Mouse (Mus musculus) midbrain, postnatal 0 days (tissue): ENCODE measurements around the gene Gm11020. TPM values are rescaled to one million over a fixed set of nuclear protein-coding genes. Genes with fewer than 3 reads are reported as not detected.

Experiments
- ATAC-seq: fragments of 200-750 bp; cut with Nextera tagmentation; 2 replicates; pipeline ENCODE4 v1.8.0; 2017; ENCODE audit warnings: moderate number of reproducible peaks, mild to moderate bottlenecking, moderate TSS enrichment, moderate library complexity; ENCODE audit not compliant: low FRiP score
- DNase-seq: peaks from one replicate; pipeline ENCODE4 v3.0.0-alpha.2; 2015; ENCODE audit warnings: low spot score
- H3K27ac ChIP-seq: fragments of 300-500 bp; sonication (generic); 2 replicates; pipeline ENCODE4 v1.5.1; 2014; ENCODE audit warnings: low read depth, mild to moderate bottlenecking, low read length, mixed read lengths
- H3K27me3 ChIP-seq: fragments of 300-500 bp; sonication (generic); 2 replicates; pipeline ENCODE4 v1.6.1; 2014; ENCODE audit warnings: low read length, control low read depth, mixed read lengths; ENCODE audit not compliant: insufficient read depth
- H3K36me3 ChIP-seq: fragments of 300-500 bp; sonication (generic); 2 replicates; pipeline ENCODE4 v1.6.1; 2014; ENCODE audit warnings: low read length, control low read depth, mixed read lengths; ENCODE audit not compliant: insufficient read depth
- H3K4me1 ChIP-seq: fragments of 300-500 bp; sonication (generic); 2 replicates; pipeline ENCODE4 v1.6.1; 2014; ENCODE audit warnings: mild to moderate bottlenecking, control low read depth, antibody characterized with exemption, low read length, mixed read lengths; ENCODE audit not compliant: insufficient read depth
- H3K4me2 ChIP-seq: fragments of 300-500 bp; sonication (generic); 2 replicates; pipeline ENCODE4 v1.6.1; 2014; ENCODE audit warnings: low read depth, mild to moderate bottlenecking, low read length, mixed read lengths; ENCODE audit not compliant: poor library complexity, severe bottlenecking
- H3K4me3 ChIP-seq: fragments of 300-500 bp; sonication (generic); 2 replicates; pipeline ENCODE4 v1.5.1; 2014; ENCODE audit warnings: low read depth, mild to moderate bottlenecking, low read length, moderate library complexity
- H3K9ac ChIP-seq: fragments of 300-500 bp; sonication (generic); replicated peaks from 2 replicates; pipeline ENCODE4 v1.6.1; 2014; ENCODE audit warnings: mild to moderate bottlenecking, low read length, moderate library complexity, mixed read lengths; ENCODE audit not compliant: poor library complexity, severe bottlenecking
- H3K9me3 ChIP-seq: fragments of 300-500 bp; sonication (generic); 2 replicates; pipeline ENCODE4 v1.6.1; 2016; ENCODE audit warnings: low read length, control low read depth
- CTCF ChIP-seq: IDR thresholded peaks from 2 replicates; pipeline ENCODE4 v1.5.1; 2016; ENCODE audit warnings: antibody characterized with exemption, mild to moderate bottlenecking
- WGBS: fragments of 180-500 bp; shearing (Covaris S2); extraction: QIAGEN DNeasy Blood & Tissue Kit; methylation state at CpG from one replicate; pipeline ENCODE4 v1.1.7; 2014; 5-methylcytosine and 5-hydroxymethylcytosine counted together
- polyA plus RNA-seq: library from polyadenylated mRNA; unstranded; fragments of >200 nt; fragmentation: Nextera tagmentation; extraction: Ambion mirVana; gene quantifications from 2 replicates; pipeline ENCODE4 v1.2.1, GENCODE M21; 2015
- total RNA-seq: library from RNA; depleted of rRNA; stranded (reverse); fragments of >200 nt; gene quantifications from 2 replicates; pipeline ENCODE4 v1.2.3, GENCODE M21; 2014; rRNA removed

Gm11020 gene
- total and polyA plus RNA-seq, 2 experiments from 2014 or later: not detected

GRCm38 (mm10) chr8:104367398-104367797, 46.0 kb downstream of the Gm11020 start:
- DNase-seq (peak; percentile 47), ATAC-seq (no peak)
- Histone ChIP-seq H3K36me3 (no peaks in the 10 kb centered on the region), H3K4me3 (no peak overlapping the region), H3K4me2 (no peak overlapping the region), H3K4me1 (no peaks in the 10 kb centered on the region), H3K9ac (no peak overlapping the region), H3K27me3 (no peaks in the 10 kb centered on the region), H3K27ac (no peak overlapping the region), H3K9me3 (no peaks in the 10 kb centered on the region)
- WGBS: 37% methylated on average over 5 of the region's 5 CpGs
- no peak for TF ChIP-seq CTCF

- Histone ChIP-seq H3K27me3 (no peaks in the 10 kb centered on the region), H3K9ac (no peak overlapping the region), H3K4me1 (0 out of 2 replicates have a peak, but pooled peaks cover 2% of the 10 kb centered on the region), H3K4me2 (no peak overlapping the region), H3K36me3 (no peaks in the 10 kb centered on the region), H3K9me3 (no peaks in the 10 kb centered on the region), H3K27ac (no peak overlapping the region; the same call in 1 of the 2 replicates), H3K4me3 (no peak overlapping the region)
- WGBS: 79% methylated on average over 12 of the region's 12 CpGs
- no peak for TF ChIP-seq CTCF
- no peak for ATAC-seq
- no peak for DNase-seq
Observed at GRCm38 (mm10) chr8:104369591-104369990, 48.2 kb downstream of the Gm11020 start.

- WGBS: 57% methylated on average over 6 of the region's 6 CpGs
Observed at GRCm38 (mm10) chr8:104370071-104370470, 48.7 kb downstream of the Gm11020 start.

DNA sequence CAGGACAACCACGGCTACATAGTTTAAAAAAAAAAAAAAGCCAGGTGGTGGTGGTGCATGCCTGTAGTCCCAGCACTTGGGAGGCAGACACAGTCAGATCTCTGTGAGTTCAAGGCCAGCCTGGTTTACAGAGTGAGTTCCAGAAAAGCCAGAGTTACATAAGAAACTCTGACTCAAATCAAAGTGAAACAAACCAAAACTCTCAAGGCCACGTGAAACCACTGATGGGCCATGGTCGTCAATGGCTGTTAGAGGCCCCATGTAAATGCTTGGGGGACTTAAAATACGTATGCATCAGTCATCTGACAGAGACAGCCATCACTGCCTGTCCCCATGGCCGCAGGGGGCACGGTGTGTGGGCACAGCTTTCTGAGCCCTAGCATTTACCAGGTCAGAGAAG, 49.8 kb downstream of the Gm11020 start:
- 89% methylated on average over 6 of the region's 6 CpGs for WGBS
- ATAC-seq: no peak

More at GRCm38 (mm10) chr8:104370071-104370470, 48.7 kb downstream of the Gm11020 start:
- Histone ChIP-seq H3K9ac (no peak overlapping the region), H3K4me2 (no peak overlapping the region), H3K36me3 (no peaks in the 10 kb centered on the region), H3K27ac (no peak overlapping the region), H3K27me3 (no peaks in the 10 kb centered on the region), H3K4me1 (peaks cover 6% of the 10 kb centered on the region; the same call in 1 of the 2 replicates), H3K9me3 (no peaks in the 10 kb centered on the region), H3K4me3 (no peak overlapping the region)
- no peak for TF ChIP-seq CTCF
- DNase-seq: peak; percentile 52
- no peak for ATAC-seq

More for the DNA sequence above, 49.8 kb downstream of the Gm11020 start:
- Histone ChIP-seq H3K27ac (no peak overlapping the region), H3K4me2 (no peak overlapping the region), H3K4me3 (no peak overlapping the region), H3K27me3 (no peaks in the 10 kb centered on the region), H3K36me3 (no peaks in the 10 kb centered on the region), H3K4me1 (peaks cover 7% of the 10 kb centered on the region; the same call in 1 of the 2 replicates), H3K9ac (no peak overlapping the region), H3K9me3 (no peaks in the 10 kb centered on the region)
- TF ChIP-seq CTCF: no peak
- no peak for DNase-seq

Other genes starting within 250 kb of the Gm11020 start
- 18.6 and 22.0 TPM in 2 replicates for gene Cdh5, start 219.9 kb upstream of the Gm11020 start, total RNA-seq
- gene Cdh5, start 219.9 kb upstream of the Gm11020 start, polyA plus RNA-seq: 8.6 and 9.7 TPM in 2 replicates
- 30.6 and 34.9 TPM in 2 replicates for gene Bean1, start 151.1 kb upstream of the Gm11020 start, total RNA-seq
- gene Bean1, start 151.1 kb upstream of the Gm11020 start, polyA plus RNA-seq: 10.9 and 11.4 TPM in 2 replicates
- gene Tk2, start 73.0 kb upstream of the Gm11020 start, total RNA-seq: 36.6 and 45.8 TPM in 2 replicates
- 42.1 and 48.1 TPM in 2 replicates for gene Tk2, start 73.0 kb upstream of the Gm11020 start, polyA plus RNA-seq
- gene Cklf, start 70.7 kb upstream of the Gm11020 start, total RNA-seq: 21.5 and 21.7 TPM in 2 replicates
- gene Cklf, start 70.7 kb upstream of the Gm11020 start, polyA plus RNA-seq: 29.6 and 31.3 TPM in 2 replicates
- gene Cmtm2a, start 28.4 kb upstream of the Gm11020 start, total RNA-seq: not detected in 2 replicates
- gene Cmtm2a, start 28.4 kb upstream of the Gm11020 start, polyA plus RNA-seq: not detected in 2 replicates
- not detected in 2 replicates for gene Gm45711, start 11.5 kb upstream of the Gm11020 start, total RNA-seq
- not detected in 2 replicates for gene Gm45711, start 11.5 kb upstream of the Gm11020 start, polyA plus RNA-seq
- not detected in 2 replicates for gene Cmtm1, start 11.4 kb upstream of the Gm11020 start, total RNA-seq
- gene Cmtm1, start 11.4 kb upstream of the Gm11020 start, polyA plus RNA-seq: not detected in 2 replicates
- gene Cmtm2b, start 663 bp downstream of the Gm11020 start, total RNA-seq: not detected in 2 replicates
- not detected in 2 replicates for gene Cmtm2b, start 663 bp downstream of the Gm11020 start, polyA plus RNA-seq
- gene Cmtm3, start 17.8 kb downstream of the Gm11020 start, total RNA-seq: 20.0 and 26.0 TPM in 2 replicates
- gene Cmtm3, start 17.8 kb downstream of the Gm11020 start, polyA plus RNA-seq: 32.1 and 33.2 TPM in 2 replicates
- gene Cmtm4, start 74.2 kb downstream of the Gm11020 start, total RNA-seq: 38.7 and 39.8 TPM in 2 replicates
- 2.5 and 2.7 TPM in 2 replicates for gene Cmtm4, start 74.2 kb downstream of the Gm11020 start, polyA plus RNA-seq
- 80.5 and 106 TPM in 2 replicates for gene Dync1li2, start 121.5 kb downstream of the Gm11020 start, total RNA-seq
- gene Dync1li2, start 121.5 kb downstream of the Gm11020 start, polyA plus RNA-seq: 66.5 and 73.4 TPM in 2 replicates
- gene Terb1, start 188.3 kb downstream of the Gm11020 start, total RNA-seq: 0.71 and 0.85 TPM in 2 replicates
- 0.68 and 0.81 TPM in 2 replicates for gene Terb1, start 188.3 kb downstream of the Gm11020 start, polyA plus RNA-seq
- gene Nae1, start 213.1 kb downstream of the Gm11020 start, total RNA-seq: 48.1 and 71.7 TPM in 2 replicates
- gene Nae1, start 213.1 kb downstream of the Gm11020 start, polyA plus RNA-seq: 107 and 108 TPM in 2 replicates
- gene Car7, start 213.1 kb downstream of the Gm11020 start, total RNA-seq: 1.6 and 2.8 TPM in 2 replicates
- 2.3 and 2.5 TPM in 2 replicates for gene Car7, start 213.1 kb downstream of the Gm11020 start, polyA plus RNA-seq